Mouse (Mus musculus): ENCODE measurements around the gene Plekhg2. TPM values are rescaled to one million over a fixed set of nuclear protein-coding genes. Genes with fewer than 3 reads are reported as not detected.

The Plekhg2 gene
- polyA plus RNA-seq, 1 experiment from 2014 or later: 54.3 TPM

- H3K4me1 ChIP-seq (replicated peaks; ENCODE audit: control insufficient read depth, insufficient read depth, low read length): peaks cover 17% of the 10 kb centered on the region
- no peak overlapping the region for H3K9ac ChIP-seq (ENCODE audit: low read length)
- peaks cover 76% of the 10 kb centered on the region for H3K36me3 ChIP-seq (ENCODE audit: control insufficient read depth, insufficient read depth, low read length)
- H3K27me3 ChIP-seq (replicated peaks; ENCODE audit: control insufficient read depth, insufficient read depth, low read length): no peaks in the 10 kb centered on the region
- H3K27ac ChIP-seq (ENCODE audit: low read depth): no peak overlapping the region
- H3K4me2 ChIP-seq (ENCODE audit: low read length): no peak overlapping the region
- no peak overlapping the region for H3K4me3 ChIP-seq (ENCODE audit: low read depth, low read length)
- ATAC-seq (replicated peaks; ENCODE audit: low FRiP score, low TSS enrichment, low read depth) (no peak), DNase-seq (ENCODE audit: low spot score) (no peak)
- H3K9me3 ChIP-seq (ENCODE audit: control insufficient read depth, low read length): no peaks in the 10 kb centered on the region
- 94% methylated on average over 16 of the region's 16 CpGs for WGBS
These were observed 4.6 kb downstream of the Plekhg2 start for GRCm38 (mm10) chr7:28367663-28368275.

- ATAC-seq (replicated peaks; ENCODE audit: low FRiP score, low TSS enrichment, low read depth) (no peak), DNase-seq (ENCODE audit: low spot score) (no peak)
- Histone ChIP-seq H3K4me2 (ENCODE audit: low read length) (no peak overlapping the region), H3K36me3 (ENCODE audit: control insufficient read depth, insufficient read depth, low read length) (peaks cover 90% of the 10 kb centered on the region), H3K27ac (ENCODE audit: low read depth) (no peak overlapping the region), H3K9me3 (ENCODE audit: control insufficient read depth, low read length) (no peaks in the 10 kb centered on the region), H3K27me3 (replicated peaks; ENCODE audit: control insufficient read depth, insufficient read depth, low read length) (no peaks in the 10 kb centered on the region), H3K4me3 (ENCODE audit: low read depth, low read length) (no peak overlapping the region), H3K9ac (ENCODE audit: low read length) (no peak overlapping the region), H3K4me1 (replicated peaks; ENCODE audit: control insufficient read depth, insufficient read depth, low read length) (peaks cover 12% of the 10 kb centered on the region)
- WGBS: 82% methylated on average over 16 of the region's 16 CpGs
These were observed 9.8 kb downstream of the Plekhg2 start for GRCm38 (mm10) chr7:28362441-28363060.

GRCm38 (mm10) chr7:28361647-28362341 lies 10.6 kb downstream of the Plekhg2 start:
- Histone ChIP-seq H3K27ac (ENCODE audit: low read depth) (no peak overlapping the region), H3K36me3 (ENCODE audit: control insufficient read depth, insufficient read depth, low read length) (peaks cover 82% of the 10 kb centered on the region), H3K4me3 (ENCODE audit: low read depth, low read length) (no peak overlapping the region), H3K27me3 (replicated peaks; ENCODE audit: control insufficient read depth, insufficient read depth, low read length) (no peaks in the 10 kb centered on the region), H3K4me1 (replicated peaks; ENCODE audit: control insufficient read depth, insufficient read depth, low read length) (peaks cover 15% of the 10 kb centered on the region), H3K9me3 (ENCODE audit: control insufficient read depth, low read length) (no peaks in the 10 kb centered on the region), H3K9ac (ENCODE audit: low read length) (no peak overlapping the region), H3K4me2 (ENCODE audit: low read length) (no peak overlapping the region)
- WGBS: 95% methylated on average over 19 of the region's 20 CpGs
- DNase-seq (ENCODE audit: low spot score): no peak
- no peak for ATAC-seq (replicated peaks; ENCODE audit: low FRiP score, low TSS enrichment, low read depth)

GRCm38 (mm10) chr7:28360291-28360690 lies 12.1 kb downstream of the Plekhg2 start:
- Histone ChIP-seq H3K27me3 (replicated peaks; ENCODE audit: control insufficient read depth, insufficient read depth, low read length) (no peaks in the 10 kb centered on the region), H3K9me3 (ENCODE audit: control insufficient read depth, low read length) (no peaks in the 10 kb centered on the region), H3K27ac (ENCODE audit: low read depth) (no peak overlapping the region), H3K9ac (ENCODE audit: low read length) (no peak overlapping the region), H3K4me2 (ENCODE audit: low read length) (no peak overlapping the region), H3K4me3 (ENCODE audit: low read depth, low read length) (no peak overlapping the region), H3K36me3 (ENCODE audit: control insufficient read depth, insufficient read depth, low read length) (peaks cover 67% of the 10 kb centered on the region), H3K4me1 (replicated peaks; ENCODE audit: control insufficient read depth, insufficient read depth, low read length) (peaks cover 17% of the 10 kb centered on the region)
- WGBS: 92% methylated on average over 6 of the region's 6 CpGs
- ATAC-seq (replicated peaks; ENCODE audit: low FRiP score, low TSS enrichment, low read depth) (no peak), DNase-seq (ENCODE audit: low spot score) (no peak)

GRCm38 (mm10) chr7:28359854-28360253 lies 12.5 kb downstream of the Plekhg2 start:
- WGBS: 84% methylated on average over 10 of the region's 10 CpGs
- H3K9me3 ChIP-seq (ENCODE audit: control insufficient read depth, low read length): no peaks in the 10 kb centered on the region
- H3K4me3 ChIP-seq (ENCODE audit: low read depth, low read length): no peak overlapping the region
- H3K36me3 ChIP-seq (ENCODE audit: control insufficient read depth, insufficient read depth, low read length): peaks cover 63% of the 10 kb centered on the region
- no peak overlapping the region for H3K4me2 ChIP-seq (ENCODE audit: low read length)
- DNase-seq (ENCODE audit: low spot score): no peak
- H3K27ac ChIP-seq (ENCODE audit: low read depth): no peak overlapping the region
- no peaks in the 10 kb centered on the region for H3K27me3 ChIP-seq (replicated peaks; ENCODE audit: control insufficient read depth, insufficient read depth, low read length)
- H3K4me1 ChIP-seq (replicated peaks; ENCODE audit: control insufficient read depth, insufficient read depth, low read length): peaks cover 17% of the 10 kb centered on the region
- ATAC-seq (replicated peaks; ENCODE audit: low FRiP score, low TSS enrichment, low read depth): no peak
- no peak overlapping the region for H3K9ac ChIP-seq (ENCODE audit: low read length)

- Histone ChIP-seq H3K4me2 (ENCODE audit: low read length) (no peak overlapping the region), H3K27me3 (replicated peaks; ENCODE audit: control insufficient read depth, insufficient read depth, low read length) (no peaks in the 10 kb centered on the region)
- DNase-seq (ENCODE audit: low spot score): no peak
These were observed 14.0 kb downstream of the Plekhg2 start for GRCm38 (mm10) chr7:28358431-28358830.

GRCm38 (mm10) chr7:28357984-28358383 lies 14.4 kb downstream of the Plekhg2 start:
- Histone ChIP-seq H3K36me3 (ENCODE audit: control insufficient read depth, insufficient read depth, low read length) (peaks cover 61% of the 10 kb centered on the region), H3K9ac (ENCODE audit: low read length) (0 out of 2 replicates have a peak overlapping the region, but pooled peaks have one; percentile 4)

More at GRCm38 (mm10) chr7:28358431-28358830, 14.0 kb downstream of the Plekhg2 start:
- H3K9ac ChIP-seq (ENCODE audit: low read length): 0 out of 2 replicates have a peak overlapping the region, but pooled peaks have one; percentile 4
- H3K4me1 ChIP-seq (replicated peaks; ENCODE audit: control insufficient read depth, insufficient read depth, low read length): peaks cover 17% of the 10 kb centered on the region
- H3K36me3 ChIP-seq (ENCODE audit: control insufficient read depth, insufficient read depth, low read length): peaks cover 61% of the 10 kb centered on the region
- H3K9me3 ChIP-seq (ENCODE audit: control insufficient read depth, low read length): no peaks in the 10 kb centered on the region
- 43% methylated on average over 7 of the region's 7 CpGs for WGBS
- no peak overlapping the region for H3K4me3 ChIP-seq (ENCODE audit: low read depth, low read length)
- H3K27ac ChIP-seq (ENCODE audit: low read depth): peak overlapping the region; percentile 58; the same call in 1 of the 2 replicates
- no peak for ATAC-seq (replicated peaks; ENCODE audit: low FRiP score, low TSS enrichment, low read depth)

GRCm38 (mm10) chr7:28356981-28357380 lies 15.4 kb downstream of the Plekhg2 start:
- no peak overlapping the region for H3K4me2 ChIP-seq (ENCODE audit: low read length)
- WGBS: 1% methylated on average over 5 of the region's 5 CpGs
- H3K9ac ChIP-seq (ENCODE audit: low read length): no peak overlapping the region
- H3K9me3 ChIP-seq (ENCODE audit: control insufficient read depth, low read length): no peaks in the 10 kb centered on the region
- no peak overlapping the region for H3K4me3 ChIP-seq (ENCODE audit: low read depth, low read length)
- ATAC-seq (replicated peaks; ENCODE audit: low FRiP score, low TSS enrichment, low read depth): peak; percentile 10; the same call in 1 of the 2 replicates
- peaks cover 17% of the 10 kb centered on the region for H3K4me1 ChIP-seq (replicated peaks; ENCODE audit: control insufficient read depth, insufficient read depth, low read length)
- no peak for DNase-seq (ENCODE audit: low spot score)
- peaks cover 61% of the 10 kb centered on the region for H3K36me3 ChIP-seq (ENCODE audit: control insufficient read depth, insufficient read depth, low read length)
- peak overlapping the region; percentile 58 for H3K27ac ChIP-seq (ENCODE audit: low read depth)
- no peaks in the 10 kb centered on the region for H3K27me3 ChIP-seq (replicated peaks; ENCODE audit: control insufficient read depth, insufficient read depth, low read length)

More at GRCm38 (mm10) chr7:28357984-28358383, 14.4 kb downstream of the Plekhg2 start:
- Histone ChIP-seq H3K4me2 (ENCODE audit: low read length) (peak overlapping the region; percentile 18), H3K9me3 (ENCODE audit: control insufficient read depth, low read length) (no peaks in the 10 kb centered on the region), H3K4me1 (replicated peaks; ENCODE audit: control insufficient read depth, insufficient read depth, low read length) (peaks cover 17% of the 10 kb centered on the region), H3K27ac (ENCODE audit: low read depth) (peak overlapping the region; percentile 58), H3K4me3 (ENCODE audit: low read depth, low read length) (no peak overlapping the region), H3K27me3 (replicated peaks; ENCODE audit: control insufficient read depth, insufficient read depth, low read length) (no peaks in the 10 kb centered on the region)
- ATAC-seq (replicated peaks; ENCODE audit: low FRiP score, low TSS enrichment, low read depth) (no peak), DNase-seq (ENCODE audit: low spot score) (no peak)
- 4% methylated on average over 5 of the region's 5 CpGs for WGBS
